Mouse (Mus musculus) erythroblast, embryonic 14.5 days (primary cell): ENCODE results near the gene Scamp4. TPM values are rescaled to one million over a fixed set of nuclear protein-coding genes. Genes with fewer than 3 reads are reported as not detected.

Source experiments
- H3K27me3 ChIP-seq: 2 replicates; pipeline ENCODE4 v1.6.1; 2012; ENCODE audit warnings: inconsistent platforms; ENCODE audit not compliant: control insufficient read depth
- H3K36me3 ChIP-seq: 2 replicates; pipeline ENCODE4 v1.6.1; 2012; ENCODE audit warnings: mild to moderate bottlenecking, inconsistent platforms; ENCODE audit not compliant: control insufficient read depth
- H3K4me1 ChIP-seq: 2 replicates; pipeline ENCODE4 v1.6.1; 2012; ENCODE audit warnings: inconsistent platforms; ENCODE audit not compliant: control insufficient read depth
- H3K4me3 ChIP-seq: replicated peaks from 2 replicates; pipeline ENCODE3; 2012; ENCODE audit warnings: moderate library complexity, mild to moderate bottlenecking, inconsistent platforms
- H3K9me3 ChIP-seq: 2 replicates; pipeline ENCODE4 v1.6.1; 2012; ENCODE audit warnings: low read length, inconsistent platforms, mixed read lengths; ENCODE audit not compliant: control insufficient read depth
- GATA1 ChIP-seq: IDR thresholded peaks from 2 replicates; pipeline ENCODE4 v1.6.1; 2012; ENCODE audit warnings: low read length, inconsistent platforms, mixed read lengths
- TAL1 ChIP-seq: IDR thresholded peaks from 3 replicates; pipeline ENCODE4 v1.6.1; 2012; ENCODE audit warnings: low read length, inconsistent platforms, mixed read lengths
- polyA plus RNA-seq: library from polyadenylated mRNA; stranded (reverse); fragments of >175 nt; gene quantifications from 2 replicates; pipeline ENCODE4 v1.2.3, GENCODE M21; 2012

Gene Scamp4
- polyA plus RNA-seq, 1 experiment: 6.8 TPM

DNA sequence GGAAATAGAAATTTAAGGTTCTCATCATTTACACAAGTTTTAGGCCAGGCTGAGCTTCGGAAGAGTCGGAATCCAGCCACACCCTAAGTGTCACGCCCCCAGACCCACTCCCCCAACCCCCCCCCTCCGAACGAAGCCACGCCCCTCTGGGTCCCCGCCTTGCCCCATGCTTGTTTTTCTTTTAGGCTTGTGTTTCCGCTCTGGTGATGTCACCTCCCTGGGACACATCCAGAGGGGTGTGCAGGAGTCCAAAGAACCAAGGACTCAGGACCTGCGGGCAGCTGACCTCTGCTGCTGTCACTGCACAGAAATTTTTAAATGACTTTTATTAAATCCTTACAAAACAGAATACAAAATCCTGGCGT, 62.3 kb downstream of the Scamp4 start:
- TF ChIP-seq TAL1: no peak
- no peak for TF ChIP-seq GATA1
- Histone ChIP-seq H3K36me3 (peaks cover 50% of the 10 kb centered on the region), H3K27me3 (no peaks in the 10 kb centered on the region), H3K4me3 (peak overlapping the region; percentile 27), H3K9me3 (no peaks in the 10 kb centered on the region), H3K4me1 (peaks cover 73% of the 10 kb centered on the region)

Other genes with a start within 250 kb of the Scamp4 start
- gene Plk5, start 246.4 kb upstream of the Scamp4 start, polyA plus RNA-seq: not detected in 2 replicates
- gene Mex3d, start 215.2 kb upstream of the Scamp4 start, polyA plus RNA-seq: 0.53 and 0.55 TPM in 2 replicates
- gene Mbd3, start 203.3 kb upstream of the Scamp4 start, polyA plus RNA-seq: 24.1 and 26.2 TPM in 2 replicates
- gene Uqcr11, start 196.0 kb upstream of the Scamp4 start, polyA plus RNA-seq: 197 and 289 TPM in 2 replicates
- gene Tcf3, start 169.2 kb upstream of the Scamp4 start, polyA plus RNA-seq: 61.1 and 64.8 TPM in 2 replicates
- gene Onecut3, start 108.0 kb upstream of the Scamp4 start, polyA plus RNA-seq: not detected in 2 replicates
- 0.01 and 0.03 TPM in 2 replicates for gene Atp8b3, start 63.7 kb upstream of the Scamp4 start, polyA plus RNA-seq
- 14.5 and 15.5 TPM in 2 replicates for gene Rexo1, start 41.3 kb upstream of the Scamp4 start, polyA plus RNA-seq
- 19.9 and 21.2 TPM in 2 replicates for gene Klf16, start 25.6 kb upstream of the Scamp4 start, polyA plus RNA-seq
- gene Abhd17a, start 12.5 kb upstream of the Scamp4 start, polyA plus RNA-seq: 103 and 117 TPM in 2 replicates
- gene Adat3, start within 50 bp of the Scamp4 start, polyA plus RNA-seq: 4.1 and 6.2 TPM in 2 replicates
- gene Gm49322, start 3.1 kb downstream of the Scamp4 start, polyA plus RNA-seq: 0.07 and 0.12 TPM in 2 replicates
- gene Csnk1g2, start 20.0 kb downstream of the Scamp4 start, polyA plus RNA-seq: 33.9 and 36.6 TPM in 2 replicates
- gene Btbd2, start 54.2 kb downstream of the Scamp4 start, polyA plus RNA-seq: 2.6 and 3.2 TPM in 2 replicates
- gene Mknk2, start 75.2 kb downstream of the Scamp4 start, polyA plus RNA-seq: 49.1 and 53.2 TPM in 2 replicates
- gene Mob3a, start 99.1 kb downstream of the Scamp4 start, polyA plus RNA-seq: 1.8 and 2.1 TPM in 2 replicates
- gene Izumo4, start 99.3 kb downstream of the Scamp4 start, polyA plus RNA-seq: 1.2 and 3.9 TPM in 2 replicates
- 2.5 and 2.6 TPM in 2 replicates for gene Ap3d1, start 139.4 kb downstream of the Scamp4 start, polyA plus RNA-seq
- gene Dot1l, start 152.3 kb downstream of the Scamp4 start, polyA plus RNA-seq: 8.8 and 9.8 TPM in 2 replicates
- 68.4 and 69.3 TPM in 2 replicates for gene Sf3a2, start 195.3 kb downstream of the Scamp4 start, polyA plus RNA-seq
- 32.7 and 39.3 TPM in 2 replicates for gene Plekhj1, start 195.8 kb downstream of the Scamp4 start, polyA plus RNA-seq
- 0.33 and 0.43 TPM in 2 replicates for gene Amh, start 202.4 kb downstream of the Scamp4 start, polyA plus RNA-seq
- not detected in 2 replicates for gene Jsrp1, start 210.6 kb downstream of the Scamp4 start, polyA plus RNA-seq
- 1,446 and 1,486 TPM in 2 replicates for gene Oaz1, start 223.8 kb downstream of the Scamp4 start, polyA plus RNA-seq
- gene Lingo3, start 241.2 kb downstream of the Scamp4 start, polyA plus RNA-seq: not detected in 2 replicates